Mouse (Mus musculus) lung, postnatal 0 days (tissue): ENCODE results near the gene Cab39l.

Experiments
- CTCF ChIP-seq: IDR thresholded peaks from 2 replicates; pipeline ENCODE4 v1.5.1; 2016; ENCODE audit warnings: antibody characterized with exemption, mild to moderate bottlenecking
- EP300 ChIP-seq: IDR thresholded peaks from 2 replicates; pipeline ENCODE4 v1.6.1; 2016; ENCODE audit warnings: antibody characterized with exemption, mild to moderate bottlenecking, control low read depth

DNA sequence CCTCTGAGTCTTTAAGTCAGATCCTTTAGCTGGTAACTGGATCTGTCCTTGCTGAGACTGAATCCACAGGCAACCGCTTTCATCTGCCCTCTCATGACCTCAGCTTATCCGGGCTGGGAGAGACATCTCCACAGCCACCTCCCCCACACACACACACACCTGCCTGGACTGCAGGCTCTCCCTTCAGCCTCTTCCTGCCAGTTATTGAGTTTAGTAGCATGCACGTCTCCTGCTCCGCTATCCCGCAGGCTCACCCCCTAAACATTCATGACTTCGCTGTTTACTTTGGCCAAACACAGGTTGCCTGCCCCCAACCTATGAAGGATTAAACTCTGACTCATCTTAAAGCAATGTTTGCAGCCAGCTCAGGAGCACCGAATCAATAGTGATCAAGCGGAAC, 111.2 kb downstream of the Cab39l start:
- TF ChIP-seq CTCF (no peak), EP300 (no peak)
